Mouse (Mus musculus): ENCODE results near the gene Slc9a9.

GRCm38 (mm10) chr9:95160575-95161300 is 491.0 kb downstream of the Slc9a9 start:
- no peak for TF ChIP-seq CTCF (IDR thresholded peaks at IDR 0.05; ENCODE audit: borderline replicate concordance, extremely low read depth, insufficient read depth, insufficient read length)
- no peak for TF ChIP-seq POLR2A (IDR thresholded peaks at IDR 0.05; ENCODE audit: borderline replicate concordance, extremely low read depth, insufficient read depth, insufficient read length, poor library complexity, severe bottlenecking)
